Mouse (Mus musculus): ENCODE data around the gene Babam2.

DNA sequence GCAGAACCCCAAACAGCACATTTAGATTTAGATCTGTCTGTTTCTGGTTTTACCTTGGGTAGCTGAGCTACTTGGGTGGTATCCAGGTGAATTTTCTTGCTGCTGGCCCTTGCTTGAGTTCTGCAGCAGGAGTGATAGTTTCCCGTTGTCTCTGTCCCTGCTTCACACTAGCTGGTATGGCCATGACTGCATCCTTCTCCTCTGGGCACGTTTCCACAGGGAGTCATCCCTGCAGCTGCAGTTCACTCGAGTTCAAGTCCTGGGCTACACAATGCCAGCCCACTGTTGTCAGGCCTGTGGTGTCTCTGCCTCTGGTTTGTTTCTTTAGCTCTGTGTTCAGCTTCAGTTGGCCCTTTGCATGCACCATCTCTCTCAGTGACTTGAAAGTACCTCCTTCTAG, 239.0 kb downstream of the Babam2 start:
- no peak for TF ChIP-seq POLR2A (IDR thresholded peaks at IDR 0.05; ENCODE audit: insufficient read depth, low read length)
- no peak for TF ChIP-seq CTCF (IDR thresholded peaks at IDR 0.05; ENCODE audit: low read depth, low read length)
